23 mouse cellular contexts compared by ENCODE assay signal in genomic region chr12:99063441-99063840, GRCm38 (mm10).
DNase-seq lines count a peak whose midpoint lies in the region; ATAC-seq and TF ChIP-seq lines count a peak whose summit lies in the region.
"Had no signal": no experiment of that assay in that cellular context is flagged by ENCODE, and none has a peak within 500 bp of the region (broad histone marks: within the 10 kb centered on the region; RNA-seq: fewer than 3 reads in every experiment).

No protein-coding gene starts in this region.

- ATAC-seq in forebrain, embryonic 15.5 days (replicated peaks): peak; percentile 80
- peak; percentile 71 for ATAC-seq in forebrain, embryonic 16.5 days
- no peak for ATAC-seq in inflammation-experienced regulatory T-cells, adult 6 months
- ATAC-seq in midbrain, postnatal 0 days (ENCODE audit: low FRiP score): no peak
- ATAC-seq: activated CD4-positive, CD25-positive, alpha-beta regulatory T cell, adult 4 months; hindbrain, postnatal 0 days; intestine, postnatal 0 days had no signal

- no peak overlapping the region for H3K4me3 ChIP-seq in forebrain, embryonic 15.5 days
- no peak overlapping the region for H3K4me3 ChIP-seq in forebrain, embryonic 10.5 days
- H3K4me3 ChIP-seq in forebrain, embryonic 16.5 days (replicated peaks; ENCODE audit: low read length): no peak overlapping the region
- H3K4me3 ChIP-seq in midbrain, postnatal 0 days (ENCODE audit: low read depth, low read length): no peak overlapping the region
- H3K4me3 ChIP-seq: embryonic facial prominence, embryonic 12.5 days; embryonic facial prominence, embryonic 15.5 days; erythroblast, embryonic 14.5 days; gastrocnemius, adult 2 months had no signal

- H3K9me3 ChIP-seq in forebrain, embryonic 15.5 days: no peaks in the 10 kb centered on the region
- H3K9me3 ChIP-seq in forebrain, embryonic 10.5 days: no peaks in the 10 kb centered on the region
- H3K9me3 ChIP-seq in forebrain, embryonic 16.5 days (ENCODE audit: control insufficient read depth, low read length): no peaks in the 10 kb centered on the region
- no peaks in the 10 kb centered on the region for H3K9me3 ChIP-seq in midbrain, postnatal 0 days (ENCODE audit: low read length)
- H3K9me3 ChIP-seq: embryonic facial prominence, embryonic 12.5 days; embryonic facial prominence, embryonic 15.5 days had no signal

- H3K9ac ChIP-seq in forebrain, embryonic 15.5 days (replicated peaks): no peak overlapping the region
- no peak overlapping the region for H3K9ac ChIP-seq in forebrain, embryonic 16.5 days (replicated peaks; ENCODE audit: low read depth, low read length)
- H3K9ac ChIP-seq in midbrain, postnatal 0 days (replicated peaks; ENCODE audit: low read length, poor library complexity, severe bottlenecking): no peak overlapping the region
- H3K9ac ChIP-seq: embryonic facial prominence, embryonic 12.5 days; embryonic facial prominence, embryonic 15.5 days; hindbrain, embryonic 14.5 days had no signal

- no peak overlapping the region for H3K4me2 ChIP-seq in forebrain, embryonic 15.5 days (replicated peaks)
- no peak overlapping the region for H3K4me2 ChIP-seq in forebrain, embryonic 16.5 days (ENCODE audit: low read length)
- no peak overlapping the region for H3K4me2 ChIP-seq in midbrain, postnatal 0 days (ENCODE audit: low read depth, low read length, poor library complexity, severe bottlenecking)
- H3K4me2 ChIP-seq: embryonic facial prominence, embryonic 12.5 days; embryonic facial prominence, embryonic 15.5 days; heart, embryonic 11.5 days; hindbrain, embryonic 14.5 days had no signal

- peak overlapping the region; percentile 70 for H3K27ac ChIP-seq in forebrain, embryonic 15.5 days (replicated peaks)
- H3K27ac ChIP-seq in forebrain, embryonic 10.5 days: no peak overlapping the region
- no peak overlapping the region for H3K27ac ChIP-seq in forebrain, embryonic 16.5 days (ENCODE audit: low read length)
- no peak overlapping the region for H3K27ac ChIP-seq in midbrain, postnatal 0 days (ENCODE audit: low read depth, low read length)
- H3K27ac ChIP-seq: embryonic facial prominence, embryonic 12.5 days; embryonic facial prominence, embryonic 15.5 days; gastrocnemius, adult 2 months; hindbrain, embryonic 14.5 days; hindbrain, postnatal 0 days had no signal

- TF ChIP-seq CTCF in midbrain, postnatal 0 days (IDR thresholded peaks at IDR 0.05): no peak

- H3K4me1 ChIP-seq in forebrain, embryonic 15.5 days: peaks cover 10% of the 10 kb centered on the region
- H3K4me1 ChIP-seq in forebrain, embryonic 10.5 days: peaks cover 16% of the 10 kb centered on the region
- H3K4me1 ChIP-seq in forebrain, embryonic 16.5 days (replicated peaks; ENCODE audit: control insufficient read depth, insufficient read depth, low read length): peaks cover 8% of the 10 kb centered on the region
- peaks cover 5% of the 10 kb centered on the region; the same call in 1 of the 2 replicates for H3K4me1 ChIP-seq in midbrain, postnatal 0 days (ENCODE audit: insufficient read depth, low read length)
- H3K4me1 ChIP-seq: embryonic facial prominence, embryonic 12.5 days had no signal

- no peaks in the 10 kb centered on the region for H3K27me3 ChIP-seq in forebrain, embryonic 15.5 days
- H3K27me3 ChIP-seq in forebrain, embryonic 10.5 days (ENCODE audit: poor library complexity, severe bottlenecking): no peaks in the 10 kb centered on the region
- no peaks in the 10 kb centered on the region for H3K27me3 ChIP-seq in forebrain, embryonic 16.5 days (replicated peaks; ENCODE audit: control insufficient read depth, insufficient read depth, low read length)
- H3K27me3 ChIP-seq in midbrain, postnatal 0 days (ENCODE audit: insufficient read depth, low read length): no peaks in the 10 kb centered on the region
- H3K27me3 ChIP-seq: embryonic facial prominence, embryonic 12.5 days; embryonic facial prominence, embryonic 15.5 days had no signal

- H3K36me3 ChIP-seq in forebrain, embryonic 15.5 days: no peaks in the 10 kb centered on the region
- H3K36me3 ChIP-seq in forebrain, embryonic 10.5 days (replicated peaks): no peaks in the 10 kb centered on the region
- no peaks in the 10 kb centered on the region for H3K36me3 ChIP-seq in forebrain, embryonic 16.5 days (ENCODE audit: control insufficient read depth, insufficient read depth)
- no peaks in the 10 kb centered on the region for H3K36me3 ChIP-seq in midbrain, postnatal 0 days (ENCODE audit: insufficient read depth, low read length)
- H3K36me3 ChIP-seq: embryonic facial prominence, embryonic 12.5 days; embryonic facial prominence, embryonic 15.5 days had no signal

- peak; percentile 15 for DNase-seq in cerebellum, adult 9-10 months
- DNase-seq in cerebellum, adult 11 months: no peak
- no peak for DNase-seq in forebrain, embryonic 10.5 days (ENCODE audit: extremely low spot score, low spot score)
- peak; percentile 54 for DNase-seq in brain, adult 2 months (ENCODE audit: low read depth, low spot score)
- no peak for DNase-seq in midbrain, postnatal 0 days (ENCODE audit: low spot score)
- DNase-seq: cerebellum, adult 18-20 months; cerebellum, adult 9-11 months; cerebellum, postnatal 25 days; gastrocnemius, adult 2 months; gastrocnemius, postnatal 14 days; heart, adult 11 months; kidney, adult 2 months had no signal

- WGBS in forebrain, embryonic 15.5 days: 46% methylated on average over 3 of the region's 3 CpGs
- WGBS in forebrain, embryonic 10.5 days: 80% methylated on average over 3 of the region's 3 CpGs
- 42% methylated on average over 3 of the region's 3 CpGs for WGBS in forebrain, embryonic 16.5 days
- 66% methylated on average over 3 of the region's 3 CpGs for WGBS in midbrain, postnatal 0 days

Comparison
In these comparisons a context has a peak if more than half of its experiments do, and no peak if none do; other contexts are left out.
1. DNase-seq: peak in cerebellum, adult 9-10 months (single experiment) and brain, adult 2 months (single experiment); none in cerebellum, adult 11 months (single experiment), forebrain, embryonic 10.5 days (single experiment) and midbrain, postnatal 0 days (single experiment).
2. ATAC-seq: peak in forebrain, embryonic 15.5 days (single experiment) and forebrain, embryonic 16.5 days (single experiment); none in inflammation-experienced regulatory T-cells, adult 6 months (single experiment) and midbrain, postnatal 0 days (single experiment).